Mouse (Mus musculus) thymus, adult 2 months (tissue): Measurements from ENCODE around the gene Zfpl1. TPM values are rescaled to one million over a fixed set of nuclear protein-coding genes. Genes with fewer than 3 reads are reported as not detected.
A peak's percentile ranks its signal among the peaks of the same experiment; 100 is the strongest.
"Not testable (repeated sequence)": the region's sequence is repeated elsewhere in the genome, so short reads cannot be mapped to it uniquely, and the experiment has no call there.

Source experiments
- DNase-seq: peaks from one replicate; pipeline ENCODE4 v3.0.0; 2021
- H3K27ac ChIP-seq: fragments of 200-500 bp; 2 replicates; pipeline ENCODE4 v1.5.1; 2012; ENCODE audit warnings: low read length, control low read depth; ENCODE audit not compliant: control insufficient read depth, insufficient read depth
- H3K27me3 ChIP-seq: fragments of 200-500 bp; 2 replicates; pipeline ENCODE4 v1.6.1; 2012; ENCODE audit warnings: mild to moderate bottlenecking, low read length, moderate library complexity, mixed read lengths; ENCODE audit not compliant: control insufficient read depth, insufficient read depth
- H3K36me3 ChIP-seq: fragments of 200-500 bp; 2 replicates; pipeline ENCODE4 v1.6.1; 2012; ENCODE audit warnings: mild to moderate bottlenecking, low read length, moderate library complexity; ENCODE audit not compliant: control insufficient read depth, insufficient read depth
- H3K4me1 ChIP-seq: fragments of 200-500 bp; replicated peaks from 2 replicates; pipeline ENCODE4 v1.6.1; 2012; ENCODE audit warnings: low read length; ENCODE audit not compliant: control insufficient read depth, insufficient read depth
- H3K4me3 ChIP-seq: fragments of 200-500 bp; 2 replicates; pipeline ENCODE4 v1.5.1; 2012; ENCODE audit warnings: mild to moderate bottlenecking, low read length, control low read depth, moderate library complexity; ENCODE audit not compliant: control insufficient read depth, insufficient read depth
- CTCF ChIP-seq: fragments of 200-500 bp; IDR thresholded peaks from 2 replicates; pipeline ENCODE4 v1.5.1; 2012; ENCODE audit warnings: mild to moderate bottlenecking, control low read depth, low read length, moderate library complexity, borderline replicate concordance; ENCODE audit not compliant: control insufficient read depth, poor library complexity, insufficient read depth; ENCODE audit errors: extremely low read depth
- POLR2A ChIP-seq: fragments of 200-500 bp; IDR thresholded peaks from 2 replicates; pipeline ENCODE4 v1.6.1; 2012; ENCODE audit warnings: mild to moderate bottlenecking, low read length, control low read depth, moderate library complexity; ENCODE audit not compliant: control insufficient read depth, poor library complexity, insufficient read depth; ENCODE audit errors: extremely low read depth
- WGBS: fragments of 180-500 bp; shearing (Covaris S2); methylation state at CpG from one replicate; pipeline ENCODE4 v1.1.7; 2018; 5-methylcytosine and 5-hydroxymethylcytosine counted together
- polyA plus RNA-seq: library from polyadenylated mRNA; depleted of rRNA; stranded (reverse); fragments of >200 nt; gene quantifications from 2 replicates; pipeline ENCODE4 v1.2.3, GENCODE M21; 2012; rRNA removed

The Zfpl1 gene
- 145 and 147 TPM in 2 replicates for polyA plus RNA-seq

GRCm38 (mm10) chr19:6084478-6085248, at the start of gene Zfpl1, which contains the start of gene Cdca5:
Zfpl1 (minus strand) TSS chr19:6084956.
Cdca5 (plus strand) TSS chr19:6084983.
- DNase-seq: peak; percentile 94
- Histone ChIP-seq H3K27me3 (no peaks in the 10 kb centered on the region), H3K4me1 (peaks cover 16% of the 10 kb centered on the region), H3K36me3 (peaks cover 7% of the 10 kb centered on the region; the same call in 1 of the 2 replicates), H3K4me3 (peak within 1 kb of the TSS; percentile 71), H3K27ac (no peak within 1 kb of the TSS)
- WGBS: under 1% methylated on average over 57 of the region's 58 CpGs
- TF ChIP-seq POLR2A (no peak; the same call in none of the 2 replicates), CTCF (peak; percentile 35; the same call in 1 of the 2 replicates)

GRCm38 (mm10) chr19:6133197-6133596, 48.4 kb upstream of the Zfpl1 start:
- not testable (repeated sequence) for H3K27me3 ChIP-seq, H3K36me3 ChIP-seq, H3K27ac ChIP-seq, H3K4me1 ChIP-seq, DNase-seq, H3K4me3 ChIP-seq
- WGBS: 75% methylated on average over 1 of the region's 1 CpGs

GRCm38 (mm10) chr19:6132171-6132827, 47.5 kb upstream of the Zfpl1 start:
- no peaks in the 10 kb centered on the region for H3K27me3 ChIP-seq
- no peaks in the 10 kb centered on the region for H3K36me3 ChIP-seq
- no peak overlapping the region for H3K27ac ChIP-seq
- DNase-seq: no peak
- no peak overlapping the region for H3K4me3 ChIP-seq
- peaks cover 3% of the 10 kb centered on the region for H3K4me1 ChIP-seq
- TF ChIP-seq CTCF (no peak), POLR2A (no peak)
- WGBS: 91% methylated on average over 7 of the region's 7 CpGs

GRCm38 (mm10) chr19:6130414-6131128, 45.8 kb upstream of the Zfpl1 start:
- DNase-seq, H3K4me3 ChIP-seq, H3K36me3 ChIP-seq, H3K4me1 ChIP-seq, H3K27ac ChIP-seq, H3K27me3 ChIP-seq: not testable (repeated sequence)
- 90% methylated on average over 7 of the region's 7 CpGs for WGBS

- Histone ChIP-seq H3K27ac (peak within 1 kb of the TSS; percentile 89), H3K4me3 (peak within 1 kb of the TSS; percentile 63), H3K36me3 (no peaks in the 10 kb centered on the region), H3K27me3 (no peaks in the 10 kb centered on the region), H3K4me1 (peaks cover 3% of the 10 kb centered on the region)
- peak; percentile 96 for DNase-seq
- WGBS: under 1% methylated on average over 32 of the region's 32 CpGs
- TF ChIP-seq POLR2A (peak; percentile 66; the same call in 1 of the 2 replicates), CTCF (peak; percentile 50; the same call in 1 of the 2 replicates)
Measured at GRCm38 (mm10) chr19:6127760-6128341, 43.1 kb upstream of the Zfpl1 start, which contains the start of gene Snx15. Snx15 (minus strand) TSS chr19:6128304.

- peak overlapping the region; percentile 63; the same call in 1 of the 2 replicates for H3K4me3 ChIP-seq
- TF ChIP-seq POLR2A: no peak
- TF ChIP-seq CTCF: no peak
- peak overlapping the region; percentile 89; the same call in 1 of the 2 replicates for H3K27ac ChIP-seq
- 68% methylated on average over 10 of the region's 10 CpGs for WGBS
- DNase-seq: no peak
- no peaks in the 10 kb centered on the region for H3K27me3 ChIP-seq
- H3K36me3 ChIP-seq: no peaks in the 10 kb centered on the region
- H3K4me1 ChIP-seq: peaks cover 3% of the 10 kb centered on the region
Measured at GRCm38 (mm10) chr19:6126789-6127580, 42.2 kb upstream of the Zfpl1 start.
